Mouse (Mus musculus) E14TG2a.4 (cell line): ENCODE data around the gene Fmo1.

Experiments
- CTCF ChIP-seq: conservative IDR thresholded peaks from 2 replicates; pipeline ENCODE4 v1.5.1; 2014; ENCODE audit warnings: low read length
- POU5F1 ChIP-seq: IDR thresholded peaks from 2 replicates; pipeline ENCODE4 v1.6.1; 2014; ENCODE audit warnings: low read length, borderline replicate concordance

GRCm38 (mm10) chr1:162886138-162886816 is 19.9 kb upstream of the Fmo1 start:
- TF ChIP-seq CTCF (no peak), POU5F1 (no peak)
